Mouse (Mus musculus) CH12.LX (cell line): Measurements from ENCODE around the gene Lypd6b. TPM values are rescaled to one million over a fixed set of nuclear protein-coding genes. Genes with fewer than 3 reads are reported as not detected.

ENCODE experiments used
- DNase-seq: peaks from one replicate; pipeline ENCODE4 v3.0.0-alpha.2; 2013; ENCODE audit errors: extremely low read depth
- H3K27ac ChIP-seq: 2 replicates; pipeline ENCODE4 v1.5.1; 2012; ENCODE audit warnings: low read depth, mild to moderate bottlenecking, control low read depth, moderate library complexity; ENCODE audit not compliant: insufficient read depth
- H3K27me3 ChIP-seq: replicated peaks from 2 replicates; pipeline ENCODE3; 2012; ENCODE audit warnings: inconsistent platforms
- H3K36me3 ChIP-seq, 2 experiments: replicated peaks in 1 of 2; 2 replicates each; pipeline versions ENCODE3 to v1.6.1; 2012; ENCODE audit warnings: inconsistent platforms in 1 of 2, low read length in 1 of 2, mild to moderate bottlenecking in 1 of 2, mixed read lengths in 1 of 2, moderate library complexity in 1 of 2; ENCODE audit not compliant: control insufficient read depth in 1 of 2, insufficient read depth in 1 of 2
- H3K4me1 ChIP-seq, 2 experiments: 2 replicates each; pipeline ENCODE4 v1.6.1; 2012; ENCODE audit warnings: inconsistent platforms in 1 of 2, moderate library complexity in 1 of 2; ENCODE audit not compliant: insufficient read depth in 2 of 2, control insufficient read depth in 1 of 2
- H3K4me2 ChIP-seq: 2 replicates; pipeline ENCODE4 v1.6.1; 2012; ENCODE audit warnings: low read depth, mild to moderate bottlenecking, control low read depth; ENCODE audit not compliant: poor library complexity, insufficient read depth, severe bottlenecking
- H3K4me3 ChIP-seq, 3 experiments: fragments of 150-350 bp in 1 of 3; sonication (generic) in 1 of 3; replicated peaks in 1 of 3; 2 replicates each; pipeline versions ENCODE3 to v1.5.1; 2011 to 2012; ENCODE audit warnings: low read depth in 2 of 3, low read length in 2 of 3, mild to moderate bottlenecking in 2 of 3, moderate library complexity in 2 of 3, control low read depth in 1 of 3, improper control_type of control experiment in 1 of 3, inconsistent platforms in 1 of 3, mixed read lengths in 1 of 3; ENCODE audit not compliant: poor library complexity in 1 of 3
- H3K79me2 ChIP-seq: replicated peaks from 2 replicates; pipeline ENCODE4 v1.6.1; 2012; ENCODE audit warnings: mild to moderate bottlenecking, moderate library complexity; ENCODE audit not compliant: control insufficient read depth, poor library complexity, insufficient read depth, severe bottlenecking; ENCODE audit errors: extremely low read depth
- H3K9ac ChIP-seq: 2 replicates; pipeline ENCODE4 v1.6.1; 2012; ENCODE audit warnings: low read depth, mild to moderate bottlenecking, control low read depth, moderate library complexity; ENCODE audit not compliant: insufficient read depth
- H3K9me3 ChIP-seq: replicated peaks from 2 replicates; pipeline ENCODE3; 2012; ENCODE audit warnings: low read length, inconsistent platforms, mixed read lengths
- BHLHE40 ChIP-seq: IDR thresholded peaks from 2 replicates; pipeline ENCODE4 v1.6.1; 2011; ENCODE audit warnings: mild to moderate bottlenecking, low read depth, low read length, improper control_type of control experiment
- CHD1 ChIP-seq: IDR thresholded peaks from 2 replicates; pipeline ENCODE4 v1.6.1; 2012; ENCODE audit warnings: low read depth, low read length, improper control_type of control experiment, inconsistent platforms
- CHD2 ChIP-seq: IDR thresholded peaks from 2 replicates; pipeline ENCODE4 v1.6.1; 2011; ENCODE audit warnings: low read length, improper control_type of control experiment
- ELF1 ChIP-seq: IDR thresholded peaks from 2 replicates; pipeline ENCODE4 v1.6.1; 2014; ENCODE audit warnings: low read depth, mild to moderate bottlenecking, inconsistent platforms, low read length, improper control_type of control experiment
- EP300 ChIP-seq: IDR thresholded peaks from 2 replicates; pipeline ENCODE4 v1.6.1; 2011; ENCODE audit warnings: low read length, improper control_type of control experiment
- ETS1 ChIP-seq: conservative IDR thresholded peaks from 2 replicates; pipeline ENCODE4 v1.6.1; 2012; ENCODE audit warnings: low read depth, mild to moderate bottlenecking, inconsistent platforms, low read length, improper control_type of control experiment, moderate library complexity
- GABPA ChIP-seq: IDR thresholded peaks from 2 replicates; pipeline ENCODE4 v1.6.1; 2012; ENCODE audit warnings: low read depth, low read length, improper control_type of control experiment, inconsistent platforms; ENCODE audit not compliant: insufficient replicate concordance
- HCFC1 ChIP-seq: IDR thresholded peaks from 2 replicates; pipeline ENCODE4 v1.6.1; 2012; ENCODE audit warnings: low read depth, mild to moderate bottlenecking, inconsistent platforms, low read length, improper control_type of control experiment
- IRF4 ChIP-seq: IDR thresholded peaks from 2 replicates; pipeline ENCODE4 v1.6.1; 2014; ENCODE audit warnings: low read depth, mild to moderate bottlenecking, inconsistent platforms, low read length, improper control_type of control experiment
- KAT2A ChIP-seq: IDR thresholded peaks from 2 replicates; pipeline ENCODE4 v1.6.1; 2012; ENCODE audit warnings: low read length, improper control_type of control experiment, inconsistent platforms; ENCODE audit not compliant: insufficient replicate concordance
- MAFK ChIP-seq: IDR thresholded peaks from 2 replicates; pipeline ENCODE4 v1.6.1; 2011; ENCODE audit warnings: low read length, improper control_type of control experiment; ENCODE audit not compliant: insufficient replicate concordance
- MAZ ChIP-seq: IDR thresholded peaks from 2 replicates; pipeline ENCODE4 v1.6.1; 2012; ENCODE audit warnings: low read depth, mild to moderate bottlenecking, inconsistent platforms, low read length, improper control_type of control experiment, moderate library complexity
- MEF2A ChIP-seq: IDR thresholded peaks from 2 replicates; pipeline ENCODE4 v1.6.1; 2014; ENCODE audit warnings: low read depth, mild to moderate bottlenecking, inconsistent platforms, low read length, improper control_type of control experiment, borderline replicate concordance
- MXI1 ChIP-seq: IDR thresholded peaks from 2 replicates; pipeline ENCODE4 v1.6.1; 2011; ENCODE audit warnings: mild to moderate bottlenecking, low read depth, low read length, improper control_type of control experiment
- MYC ChIP-seq: IDR thresholded peaks from 2 replicates; pipeline ENCODE4 v1.6.1; 2011; ENCODE audit warnings: low read depth, mild to moderate bottlenecking, improper control_type of control experiment, low read length
- PAX5 ChIP-seq: IDR thresholded peaks from 2 replicates; pipeline ENCODE4 v1.6.1; 2012; ENCODE audit warnings: low read length, inconsistent platforms, mixed read lengths
- POLR2A ChIP-seq: IDR thresholded peaks from 2 replicates; pipeline ENCODE4 v1.6.1; 2011; ENCODE audit warnings: low read depth, mild to moderate bottlenecking, improper control_type of control experiment, low read length
- POLR2AphosphoS2 ChIP-seq: IDR thresholded peaks from 2 replicates; pipeline ENCODE4 v1.6.1; 2011; ENCODE audit warnings: low read depth, low read length, improper control_type of control experiment
- RAD21 ChIP-seq: IDR thresholded peaks from 2 replicates; pipeline ENCODE4 v1.6.1; 2011; ENCODE audit warnings: low read depth, mild to moderate bottlenecking, low read length, improper control_type of control experiment, moderate library complexity
- RCOR1 ChIP-seq: conservative IDR thresholded peaks from 2 replicates; pipeline ENCODE4 v1.6.1; 2012; ENCODE audit warnings: low read depth, mild to moderate bottlenecking, inconsistent platforms, low read length, improper control_type of control experiment
- TCF12 ChIP-seq: IDR thresholded peaks from 2 replicates; pipeline ENCODE4 v1.6.1; 2014; ENCODE audit warnings: low read depth, mild to moderate bottlenecking, inconsistent platforms, low read length, improper control_type of control experiment
- UBTF ChIP-seq: IDR thresholded peaks from 2 replicates; pipeline ENCODE4 v1.6.1; 2012; ENCODE audit warnings: low read depth, mild to moderate bottlenecking, inconsistent platforms, low read length, improper control_type of control experiment, moderate library complexity
- USF1 ChIP-seq: IDR thresholded peaks from 2 replicates; pipeline ENCODE4 v1.6.1; 2014; ENCODE audit warnings: low read depth, mild to moderate bottlenecking, inconsistent platforms, low read length, improper control_type of control experiment
- USF2 ChIP-seq: conservative IDR thresholded peaks from 2 replicates; pipeline ENCODE4 v1.6.1; 2011; ENCODE audit warnings: low read depth, low read length, improper control_type of control experiment
- ZKSCAN1 ChIP-seq: IDR thresholded peaks from 2 replicates; pipeline ENCODE4 v1.6.1; 2012; ENCODE audit warnings: low read depth, inconsistent platforms, low read length, improper control_type of control experiment, borderline replicate concordance
- ZMIZ1 ChIP-seq: IDR thresholded peaks from 2 replicates; pipeline ENCODE4 v1.6.1; 2012; ENCODE audit warnings: low read depth, mild to moderate bottlenecking, inconsistent platforms, low read length, improper control_type of control experiment
- ZNF384 ChIP-seq: IDR thresholded peaks from 2 replicates; pipeline ENCODE4 v1.6.1; 2012; ENCODE audit warnings: low read depth, low read length, improper control_type of control experiment, inconsistent platforms
- dilution Hi-C: fragments of 300-500 bp; cut with MboI; formaldehyde crosslinking; loops from 2 replicates; pipeline ENCODE4 v1.14.3; 2020; ENCODE audit warnings: low sequenced_read_pairs; ENCODE audit not compliant: extremely low pct_unique_long_range_greater_than_20kb, extremely low pct_ligation_motif_present
- in situ Hi-C: fragments of 300-500 bp; cut with MboI; formaldehyde crosslinking; loops from 3 replicates; pipeline ENCODE4 v1.14.3; 2019; ENCODE audit warnings: low sequenced_read_pairs, low pct_ligation_motif_present, low pct_unique_long_range_greater_than_20kb, mixed read lengths
- polyA plus RNA-seq: library from polyadenylated mRNA; unstranded; fragments of >175 nt; gene quantifications from 2 replicates; pipeline ENCODE4 v1.2.1, GENCODE M21; 2012; ENCODE audit warnings: low read depth; ENCODE audit not compliant: insufficient read length
- total RNA-seq, 2 experiments: library from RNA; depleted of rRNA; stranded (reverse); fragments of 300-350 nt in 1 of 2; fragments of >200 nt in 1 of 2; gene quantifications; 2 replicates each; pipeline ENCODE4 v1.2.3; 2012 to 2014

Lypd6b gene
- total and polyA plus RNA-seq, 3 experiments, result 0.15 to 1.4 TPM; not detected in 1

- TF ChIP-seq CHD2, result no peak
Observed at GRCm38 (mm10) chr2:49837454-49838059, 50.1 kb downstream of the Lypd6b start (continued).

- Histone ChIP-seq H3K27me3 (no peaks in the 10 kb centered on the region), H3K79me2 (0 out of 2 replicates have a peak, but pooled peaks cover 3% of the 10 kb centered on the region), H3K4me3 (no peak overlapping the region), H3K9me3 (peaks cover 3% of the 10 kb centered on the region), H3K27ac (no peak overlapping the region), H3K4me2 (no peak overlapping the region), H3K4me1 (no peaks in the 10 kb centered on the region), H3K9ac (no peak overlapping the region), H3K36me3 (no peaks in the 10 kb centered on the region)
- dilution Hi-C loops (no loop called here), in situ Hi-C loops (no loop called here)
- DNase-seq, result no peak
- TF ChIP-seq ETS1 (no peak), KAT2A (no peak), GABPA (no peak), USF2 (no peak), BHLHE40 (no peak), MXI1 (no peak), POLR2AphosphoS2 (no peak), POLR2A (no peak), MYC (no peak), MAZ (no peak), TCF12 (no peak), RCOR1 (no peak), ZKSCAN1 (no peak), CHD1 (no peak), ZMIZ1 (no peak), PAX5 (no peak), MAFK (no peak), MEF2A (no peak), ELF1 (no peak), CHD2 (no peak)
Observed at GRCm38 (mm10) chr2:49838611-49839010, 51.1 kb downstream of the Lypd6b start.

GRCm38 (mm10) chr2:49840573-49840972 lies 53.1 kb downstream of the Lypd6b start:
- in situ Hi-C loops (no loop called here), dilution Hi-C loops (no loop called here)
- H3K4me3 ChIP-seq, result no peak overlapping the region
- no peak for DNase-seq
- H3K4me1 ChIP-seq, result no peaks in the 10 kb centered on the region
- TF ChIP-seq MXI1 (no peak), ZNF384 (no peak), CHD1 (no peak), RCOR1 (no peak), IRF4 (no peak), HCFC1 (no peak), ETS1 (no peak), ELF1 (no peak), GABPA (no peak), EP300 (no peak), RAD21 (no peak), USF1 (no peak), ZMIZ1 (no peak), MAZ (no peak), UBTF (no peak), PAX5 (no peak)
- H3K4me2 ChIP-seq, result no peak overlapping the region
- 0 out of 2 replicates have a peak, but pooled peaks cover 3% of the 10 kb centered on the region for H3K79me2 ChIP-seq
- H3K27me3 ChIP-seq, result no peaks in the 10 kb centered on the region
- H3K9me3 ChIP-seq, result peaks cover 3% of the 10 kb centered on the region
- no peaks in the 10 kb centered on the region for H3K36me3 ChIP-seq
- H3K9ac ChIP-seq, result no peak overlapping the region
- no peak overlapping the region for H3K27ac ChIP-seq
